23 mouse cellular contexts compared by ENCODE assay signal in genomic region chr11:115430561-115430960, GRCm38 (mm10). TPM values are rescaled to one million over a fixed set of nuclear protein-coding genes. Genes with fewer than 3 reads are reported as not detected.
"Had no signal": no experiment of that assay in that cellular context is flagged by ENCODE, and none has a peak within 500 bp of the region (broad histone marks: within the 10 kb centered on the region; RNA-seq: fewer than 3 reads in every experiment).

No protein-coding gene starts in this region.

- H3K4me2 ChIP-seq: lung, embryonic 15.5 days; midbrain, embryonic 11.5 days; midbrain, embryonic 13.5 days; midbrain, embryonic 15.5 days; neural tube, embryonic 13.5 days; neural tube, embryonic 15.5 days had no signal

- ATAC-seq: liver, postnatal 0 days; lung, postnatal 0 days; midbrain, embryonic 13.5 days; midbrain, embryonic 15.5 days had no signal

- H3K27me3 ChIP-seq: lung, embryonic 15.5 days; midbrain, embryonic 13.5 days; midbrain, embryonic 15.5 days; neural tube, embryonic 15.5 days had no signal

- H3K4me3 ChIP-seq: lung, embryonic 15.5 days; megakaryocyte, embryonic 14.5 days; midbrain, embryonic 13.5 days; midbrain, embryonic 15.5 days; neural tube, embryonic 13.5 days; neural tube, embryonic 15.5 days had no signal

- DNase-seq: liver, postnatal 0 days; lung, adult 2 months; lung, postnatal 14 days; lung, postnatal 36 days; retina, postnatal 1 day; right cerebral cortex, adult 18-20 months; right cerebral cortex, postnatal 25 days; right cerebral cortex, postnatal 4 days; spleen, adult 18-20 months; thymus, adult 18-20 months; thymus, postnatal 36 days had no signal

- H3K9me3 ChIP-seq: lung, embryonic 15.5 days; megakaryocyte, embryonic 14.5 days; midbrain, embryonic 13.5 days; midbrain, embryonic 15.5 days; neural tube, embryonic 13.5 days; neural tube, embryonic 15.5 days had no signal

- H3K9ac ChIP-seq: liver, postnatal 0 days; lung, embryonic 15.5 days; midbrain, embryonic 15.5 days; neural tube, embryonic 13.5 days; neural tube, embryonic 15.5 days had no signal

- H3K27ac ChIP-seq: lung, embryonic 15.5 days; macrophage; midbrain, embryonic 13.5 days; midbrain, embryonic 15.5 days; neural tube, embryonic 13.5 days; neural tube, embryonic 15.5 days had no signal

RNA-seq across cellular contexts. Expression of gene Trim80, which starts 9.8 kb away (rescaled TPM):
- polyA plus RNA-seq: lung, embryonic 15.5 days; lung, postnatal 0 days; macrophage; midbrain, embryonic 11.5 days; midbrain, embryonic 13.5 days; midbrain, embryonic 15.5 days; midbrain, postnatal 0 days; neural tube, embryonic 11.5 days; neural tube, embryonic 13.5 days; stomach, embryonic 14.5 days had no signal

RNA-seq across cellular contexts. Expression of gene Slc16a5, which starts 31.7 kb away (rescaled TPM):
- polyA plus RNA-seq: macrophage; midbrain, embryonic 11.5 days had no signal
